Mouse (Mus musculus) erythroblast, embryonic 14.5 days (primary cell): ENCODE results near the gene Rnasek.

Source experiments
- GATA1 ChIP-seq: IDR thresholded peaks from 2 replicates; pipeline ENCODE4 v1.6.1; 2012; ENCODE audit warnings: low read length, inconsistent platforms, mixed read lengths
- TAL1 ChIP-seq: IDR thresholded peaks from 3 replicates; pipeline ENCODE4 v1.6.1; 2012; ENCODE audit warnings: low read length, inconsistent platforms, mixed read lengths

- TF ChIP-seq GATA1 = no peak
- no peak for TF ChIP-seq TAL1
Observed at GRCm38 (mm10) chr11:70201691-70202090, 38.0 kb downstream of the Rnasek start.
